Mouse (Mus musculus): Measurements from ENCODE around the gene Hs1bp3. TPM values are rescaled to one million over a fixed set of nuclear protein-coding genes. Genes with fewer than 3 reads are reported as not detected.

Gene Hs1bp3
- 7.7 and 10.5 TPM in 2 replicates for total RNA-seq (2017)

DNA sequence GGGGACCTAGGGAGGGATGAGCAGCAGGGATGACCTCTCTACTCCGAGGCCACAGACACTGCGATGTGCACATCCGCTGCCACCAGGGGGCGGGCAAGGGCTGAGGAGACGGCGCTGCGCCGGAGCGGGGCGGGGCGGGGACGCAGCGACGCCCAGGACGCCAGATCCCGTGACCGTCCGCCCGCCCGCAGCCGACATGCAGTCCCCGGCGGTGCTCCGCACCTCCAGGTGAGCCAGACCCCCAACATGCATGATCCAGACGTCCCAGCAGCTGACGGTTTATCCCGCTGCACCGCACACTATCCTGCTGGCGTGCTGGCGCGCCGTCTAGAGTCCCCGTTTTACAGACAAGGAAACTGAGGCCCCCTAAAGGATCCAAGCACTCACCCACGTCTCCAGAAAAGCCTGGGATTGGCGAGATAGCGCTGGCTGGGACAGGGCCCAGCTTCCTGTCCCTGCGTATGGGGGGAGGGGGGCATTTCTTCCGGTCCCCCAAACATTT is at the start of gene Hs1bp3:
TSS of gene Hs1bp3 (plus strand) at position 163 of the 502 bp plus-strand sequence.
- ATAC-seq (replicated peaks in 1 of 2; ENCODE audit: insufficient read depth in 1 of 2, low FRiP score in 2 of 2, low TSS enrichment in 1 of 2, low read depth in 1 of 2, poor library complexity in 2 of 2, severe bottlenecking in 2 of 2) = peak; percentile 85 to 89

DNA sequence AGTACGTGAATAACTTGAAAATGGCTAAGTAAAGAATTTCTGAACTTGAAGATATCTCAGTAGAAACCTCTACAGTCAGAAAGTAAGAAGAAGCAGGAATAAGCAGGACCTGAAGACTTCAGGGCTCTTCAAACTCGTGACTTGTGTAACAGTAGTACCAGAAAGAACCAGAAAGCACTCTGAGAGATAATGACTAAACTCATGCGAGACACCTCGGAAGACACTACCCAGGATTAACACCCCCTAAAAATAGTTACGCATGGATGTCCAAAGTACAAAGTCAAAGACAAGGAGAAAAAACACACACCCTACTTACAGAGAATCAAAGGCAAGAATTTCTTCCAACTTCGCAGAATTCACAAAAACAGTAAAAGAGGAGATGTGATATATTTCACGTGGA is 46.9 kb upstream of the Hs1bp3 start:
- ATAC-seq (replicated peaks in 1 of 2; ENCODE audit: insufficient read depth in 1 of 2, low FRiP score in 2 of 2, low TSS enrichment in 1 of 2, low read depth in 1 of 2, poor library complexity in 2 of 2, severe bottlenecking in 2 of 2) = no peak

DNA sequence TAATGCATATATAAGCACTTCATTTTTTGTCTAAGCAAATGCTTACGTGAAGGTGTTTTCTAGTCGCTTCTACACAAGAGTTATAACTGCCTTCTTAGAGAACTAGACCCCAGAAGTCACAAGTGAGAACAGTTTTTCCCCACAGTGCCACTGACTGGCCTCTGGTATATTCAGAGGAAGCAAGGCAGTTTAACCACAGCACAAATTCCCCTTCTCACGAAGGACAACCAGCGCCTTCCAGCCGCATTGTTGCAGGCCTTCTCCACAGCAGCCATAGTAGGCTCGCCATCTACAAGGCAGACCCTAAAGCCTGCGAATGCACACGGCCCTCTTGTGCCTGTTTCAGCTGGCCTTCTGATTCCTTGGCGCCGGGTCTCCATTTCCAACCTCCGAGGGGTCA is 43.6 kb upstream of the Hs1bp3 start:
- ATAC-seq (replicated peaks in 1 of 2; ENCODE audit: insufficient read depth in 1 of 2, low FRiP score in 2 of 2, low TSS enrichment in 1 of 2, low read depth in 1 of 2, poor library complexity in 2 of 2, severe bottlenecking in 2 of 2) = peak; percentile 87 to 92

DNA sequence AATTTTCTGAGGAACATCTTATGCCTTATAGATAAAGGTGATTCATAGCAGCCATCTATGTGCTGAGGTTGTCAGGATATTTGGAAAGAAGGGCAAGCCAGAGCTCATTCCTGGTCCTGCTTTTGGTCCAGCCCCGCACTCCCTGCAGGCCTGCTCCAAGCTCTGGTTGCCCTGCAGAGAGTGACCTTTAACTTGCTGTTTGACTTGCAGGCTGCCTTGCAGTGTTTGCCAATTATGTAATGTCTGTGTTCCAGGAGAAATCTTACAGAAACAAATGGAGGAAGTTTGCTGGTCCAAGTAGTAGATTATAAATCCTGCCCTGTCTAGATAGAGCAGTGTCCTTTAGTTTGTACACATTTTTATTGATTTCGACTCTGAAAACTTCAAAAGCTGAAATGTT is 41.8 kb upstream of the Hs1bp3 start:
- no peak for ATAC-seq (replicated peaks in 1 of 2; ENCODE audit: insufficient read depth in 1 of 2, low FRiP score in 2 of 2, low TSS enrichment in 1 of 2, low read depth in 1 of 2, poor library complexity in 2 of 2, severe bottlenecking in 2 of 2)

DNA sequence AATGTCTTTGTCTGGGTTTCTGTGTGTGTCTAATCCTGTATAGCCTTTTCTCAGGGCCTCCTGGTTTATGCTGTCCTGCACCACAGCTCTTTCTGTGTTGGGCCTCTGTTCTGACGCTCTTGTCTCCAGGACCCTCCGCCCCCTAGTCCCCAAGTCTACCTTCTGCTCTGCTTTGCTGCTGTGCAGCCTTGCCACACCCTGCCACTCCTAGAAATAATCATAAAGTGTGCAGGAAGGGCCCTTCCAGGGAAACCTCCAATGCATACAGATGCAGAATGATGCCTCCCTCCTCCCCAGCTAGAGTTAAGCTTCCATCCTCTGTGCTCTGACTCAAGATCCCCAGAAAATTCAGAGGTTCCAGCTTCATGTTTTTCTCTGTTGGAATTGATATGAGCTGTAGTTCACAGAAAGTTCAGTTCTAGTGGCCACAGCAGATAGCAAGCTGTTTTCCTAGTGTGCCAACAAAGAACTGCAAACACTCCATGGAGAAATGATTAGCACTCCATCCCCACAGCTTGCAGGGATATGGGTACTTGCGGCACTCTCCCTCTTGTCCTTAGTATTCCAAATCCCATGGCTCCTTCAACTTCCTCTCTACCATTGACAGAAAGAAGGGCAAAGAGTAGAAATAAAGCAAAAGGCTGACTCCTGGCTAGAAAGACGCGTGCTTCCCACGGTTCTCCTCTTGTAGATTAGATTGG is 39.6 kb upstream of the Hs1bp3 start:
- ATAC-seq (replicated peaks in 1 of 2; ENCODE audit: insufficient read depth in 1 of 2, low FRiP score in 2 of 2, low TSS enrichment in 1 of 2, low read depth in 1 of 2, poor library complexity in 2 of 2, severe bottlenecking in 2 of 2) = no peak

DNA sequence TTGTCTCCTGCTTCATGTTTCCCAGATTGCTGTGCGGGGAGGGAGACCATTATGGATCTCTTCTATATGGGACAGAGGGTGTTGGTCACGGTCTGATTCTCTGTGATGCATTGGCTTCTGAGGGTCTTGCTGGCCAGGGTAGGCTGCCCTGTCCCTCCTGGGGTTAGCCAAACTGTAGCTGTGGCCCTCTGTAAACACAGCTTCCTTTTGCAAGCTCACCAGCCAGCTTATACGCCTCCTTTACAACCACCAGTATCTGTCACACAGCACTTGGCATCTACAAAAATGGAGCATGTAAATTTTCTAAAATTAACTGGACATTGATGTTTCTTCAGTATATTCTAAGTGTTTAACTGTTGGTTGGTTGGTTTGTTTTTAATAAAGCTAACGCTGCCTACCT is 37.8 kb upstream of the Hs1bp3 start:
- no peak for ATAC-seq (replicated peaks in 1 of 2; ENCODE audit: insufficient read depth in 1 of 2, low FRiP score in 2 of 2, low TSS enrichment in 1 of 2, low read depth in 1 of 2, poor library complexity in 2 of 2, severe bottlenecking in 2 of 2)

DNA sequence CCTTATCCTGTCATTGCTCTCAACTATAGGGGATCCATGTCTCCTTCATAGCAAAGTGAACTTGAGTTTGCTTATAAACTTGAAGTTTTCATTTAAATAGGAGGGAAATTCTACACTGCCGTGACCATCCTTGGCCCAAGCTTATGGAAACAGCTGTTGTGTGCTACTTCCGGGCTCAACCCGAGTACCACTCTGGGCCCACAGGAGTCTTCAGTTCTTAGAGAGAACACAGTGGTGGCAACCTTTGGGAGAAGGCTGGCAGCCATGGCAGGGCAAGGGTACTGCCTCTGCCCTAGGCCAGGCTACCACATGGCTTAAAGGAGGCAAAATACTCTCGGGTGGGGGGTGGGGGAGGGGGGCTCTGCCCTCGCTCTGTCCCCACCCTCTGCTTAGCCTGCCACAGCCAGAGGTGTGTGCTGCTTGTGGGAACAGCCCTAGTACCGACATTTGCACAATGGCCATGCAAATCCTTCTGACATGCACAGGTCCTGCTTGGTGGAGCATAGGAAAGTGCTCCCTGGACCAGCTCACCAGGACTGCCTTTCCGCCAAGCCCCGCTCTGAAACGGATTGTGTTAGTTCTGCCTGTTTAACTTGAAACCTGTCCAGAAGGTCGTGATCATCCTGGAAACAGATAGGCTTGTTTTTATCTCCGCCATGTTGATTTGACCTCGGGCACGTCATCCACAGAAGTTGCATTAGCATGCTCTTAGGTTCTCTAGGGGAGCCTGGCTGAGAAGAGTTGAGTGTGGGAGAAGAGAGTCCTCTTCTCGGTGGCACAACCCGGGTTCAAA is 31.8 kb upstream of the Hs1bp3 start:
- no peak for ATAC-seq (replicated peaks in 1 of 2; ENCODE audit: insufficient read depth in 1 of 2, low FRiP score in 2 of 2, low TSS enrichment in 1 of 2, low read depth in 1 of 2, poor library complexity in 2 of 2, severe bottlenecking in 2 of 2)

DNA sequence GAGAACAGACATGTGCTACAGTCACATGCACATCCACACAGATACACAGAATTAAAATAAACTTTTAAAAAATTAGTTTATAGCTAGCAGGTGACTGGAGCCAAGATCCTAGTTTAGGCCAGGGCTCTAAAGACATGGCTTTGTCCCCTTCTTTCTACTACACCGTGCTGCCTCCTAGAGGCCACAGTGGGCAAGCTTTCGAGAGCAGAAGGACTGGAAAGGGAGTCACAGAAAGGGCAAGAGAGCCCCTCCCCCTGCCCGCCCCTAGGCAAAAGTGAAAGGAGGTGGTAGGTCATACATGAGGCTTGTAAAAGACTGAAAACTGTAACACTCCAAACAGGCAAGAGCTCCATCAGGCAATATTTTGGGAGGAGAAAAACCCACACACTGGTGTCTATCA is 25.3 kb upstream of the Hs1bp3 start:
- ATAC-seq (replicated peaks in 1 of 2; ENCODE audit: insufficient read depth in 1 of 2, low FRiP score in 2 of 2, low TSS enrichment in 1 of 2, low read depth in 1 of 2, poor library complexity in 2 of 2, severe bottlenecking in 2 of 2) = 0 out of 4 replicates have a peak, but pooled peaks of 1 of the 2 experiments have one; percentile 11

DNA sequence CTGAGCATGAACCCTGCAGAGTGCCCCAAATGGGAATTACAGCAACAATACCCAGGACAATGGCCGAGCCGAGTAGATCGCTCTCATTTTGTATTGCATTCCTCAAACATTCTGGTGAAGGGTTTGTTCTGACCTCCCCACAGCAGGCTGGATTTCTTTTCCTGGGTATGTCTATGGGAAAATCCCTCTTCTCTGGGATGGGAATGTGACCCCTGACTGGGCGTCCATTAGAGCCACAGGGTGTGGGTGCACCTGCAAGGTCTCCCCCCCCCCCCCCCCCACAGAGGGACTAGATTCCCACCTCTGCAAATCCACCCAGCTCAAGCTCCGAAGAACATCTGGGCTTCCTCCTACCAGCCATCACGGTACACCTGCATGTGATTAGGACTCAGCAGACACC is 24.1 kb upstream of the Hs1bp3 start:
- ATAC-seq (replicated peaks in 1 of 2; ENCODE audit: insufficient read depth in 1 of 2, low FRiP score in 2 of 2, low TSS enrichment in 1 of 2, low read depth in 1 of 2, poor library complexity in 2 of 2, severe bottlenecking in 2 of 2) = no peak

DNA sequence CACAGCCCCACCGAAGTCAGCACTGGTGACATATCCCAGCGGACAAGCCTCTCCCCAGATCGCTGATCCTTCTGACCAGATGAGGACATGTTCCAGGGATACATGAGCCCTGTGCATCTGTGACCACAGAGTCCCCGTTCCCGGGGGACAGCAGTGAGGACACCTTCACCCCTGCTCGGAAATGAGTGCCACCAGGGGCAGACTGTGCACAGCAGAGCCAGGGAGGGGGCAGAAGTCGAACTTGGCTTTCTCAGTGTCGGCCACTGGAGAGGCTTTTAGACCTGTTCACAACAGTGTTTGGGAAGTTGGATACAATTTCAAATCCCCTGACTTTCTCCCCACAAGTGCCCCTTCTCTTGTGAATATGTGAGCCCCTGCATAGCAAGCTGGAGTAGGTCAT is 23.7 kb upstream of the Hs1bp3 start:
- no peak for ATAC-seq (replicated peaks in 1 of 2; ENCODE audit: insufficient read depth in 1 of 2, low FRiP score in 2 of 2, low TSS enrichment in 1 of 2, low read depth in 1 of 2, poor library complexity in 2 of 2, severe bottlenecking in 2 of 2)

DNA sequence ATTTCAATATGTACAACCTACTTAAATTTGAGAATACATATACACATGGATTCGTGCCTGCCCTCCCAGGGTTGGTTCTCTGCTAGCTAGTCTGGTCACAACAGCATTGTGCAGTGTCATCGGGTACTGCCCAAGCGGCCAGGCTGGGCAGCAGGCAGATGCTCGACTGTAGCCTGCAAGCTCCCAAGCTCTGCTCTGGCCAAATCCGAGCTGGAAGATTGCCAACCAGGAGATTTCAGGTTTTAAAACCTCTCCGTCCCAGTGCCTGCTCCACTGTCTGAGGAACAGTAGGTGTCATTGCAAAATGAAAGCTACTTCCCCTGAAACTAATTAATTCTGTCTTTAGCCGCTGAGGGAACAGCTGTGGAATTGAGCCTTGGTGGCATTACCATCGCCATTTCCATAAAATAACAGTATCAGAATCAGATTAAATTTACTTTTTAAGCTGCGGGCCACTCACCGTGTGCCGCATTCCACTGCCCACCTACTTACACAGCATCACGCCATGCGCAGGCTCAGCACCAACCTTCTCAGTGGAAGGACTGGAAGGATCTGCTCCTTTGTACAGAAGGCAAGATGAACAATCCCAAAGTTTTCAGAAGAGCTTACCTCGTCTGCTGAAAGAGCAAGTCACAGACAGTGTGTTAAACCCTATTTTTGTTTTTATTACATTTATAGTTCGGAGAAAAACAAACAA is 21.9 kb upstream of the Hs1bp3 start:
- ATAC-seq (replicated peaks in 1 of 2; ENCODE audit: insufficient read depth in 1 of 2, low FRiP score in 2 of 2, low TSS enrichment in 1 of 2, low read depth in 1 of 2, poor library complexity in 2 of 2, severe bottlenecking in 2 of 2) = no peak

DNA sequence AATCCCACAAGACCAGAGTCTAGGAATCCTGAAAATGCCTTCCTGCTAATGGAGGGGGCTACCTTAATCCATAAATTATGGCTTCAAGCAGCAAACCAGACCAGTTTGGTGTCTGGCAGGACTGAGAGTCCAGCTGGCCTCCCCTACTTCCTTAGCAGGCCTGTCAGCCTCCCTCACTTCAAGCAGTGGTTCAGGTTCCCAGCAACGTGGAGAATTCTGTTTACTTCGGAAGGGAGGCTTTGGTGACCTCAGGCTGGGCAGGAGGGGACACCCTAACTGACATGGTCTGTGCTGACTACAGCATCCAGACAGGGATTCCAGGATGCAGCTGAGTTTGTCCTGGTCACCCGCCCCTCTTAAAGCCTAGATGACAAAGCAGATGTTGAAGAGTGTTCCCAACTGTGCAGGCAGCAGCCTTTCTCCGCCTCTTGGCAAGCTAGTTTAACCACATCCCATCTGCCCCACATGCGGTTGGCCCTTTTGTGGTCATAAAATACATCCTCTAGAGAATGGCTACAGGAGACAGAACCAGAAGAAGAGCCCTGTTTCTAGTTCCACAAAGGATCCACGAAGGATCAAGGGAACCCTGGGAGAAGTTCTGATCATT is 17.8 kb upstream of the Hs1bp3 start:
- ATAC-seq (replicated peaks in 1 of 2; ENCODE audit: insufficient read depth in 1 of 2, low FRiP score in 2 of 2, low TSS enrichment in 1 of 2, low read depth in 1 of 2, poor library complexity in 2 of 2, severe bottlenecking in 2 of 2) = peak; percentile 81 to 83

DNA sequence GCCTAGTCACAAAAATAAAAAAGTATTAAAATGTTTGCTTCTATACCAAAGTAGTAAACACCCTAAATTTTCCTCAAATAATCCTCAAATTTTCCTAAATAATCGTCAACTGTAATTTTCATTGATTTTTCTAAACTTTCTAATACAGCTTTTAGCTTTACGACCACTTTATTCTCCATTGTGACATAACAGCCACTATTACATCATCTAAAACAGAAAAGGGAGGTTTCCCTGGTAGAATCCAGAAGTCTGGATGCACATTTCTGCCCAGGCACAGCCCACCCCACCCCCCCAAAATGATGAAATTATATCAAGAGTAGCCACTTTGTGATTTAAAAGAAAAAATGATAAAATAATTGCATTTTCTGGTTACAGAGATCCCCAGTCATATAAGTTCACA is 17.1 kb upstream of the Hs1bp3 start:
- no peak for ATAC-seq (replicated peaks in 1 of 2; ENCODE audit: insufficient read depth in 1 of 2, low FRiP score in 2 of 2, low TSS enrichment in 1 of 2, low read depth in 1 of 2, poor library complexity in 2 of 2, severe bottlenecking in 2 of 2)

DNA sequence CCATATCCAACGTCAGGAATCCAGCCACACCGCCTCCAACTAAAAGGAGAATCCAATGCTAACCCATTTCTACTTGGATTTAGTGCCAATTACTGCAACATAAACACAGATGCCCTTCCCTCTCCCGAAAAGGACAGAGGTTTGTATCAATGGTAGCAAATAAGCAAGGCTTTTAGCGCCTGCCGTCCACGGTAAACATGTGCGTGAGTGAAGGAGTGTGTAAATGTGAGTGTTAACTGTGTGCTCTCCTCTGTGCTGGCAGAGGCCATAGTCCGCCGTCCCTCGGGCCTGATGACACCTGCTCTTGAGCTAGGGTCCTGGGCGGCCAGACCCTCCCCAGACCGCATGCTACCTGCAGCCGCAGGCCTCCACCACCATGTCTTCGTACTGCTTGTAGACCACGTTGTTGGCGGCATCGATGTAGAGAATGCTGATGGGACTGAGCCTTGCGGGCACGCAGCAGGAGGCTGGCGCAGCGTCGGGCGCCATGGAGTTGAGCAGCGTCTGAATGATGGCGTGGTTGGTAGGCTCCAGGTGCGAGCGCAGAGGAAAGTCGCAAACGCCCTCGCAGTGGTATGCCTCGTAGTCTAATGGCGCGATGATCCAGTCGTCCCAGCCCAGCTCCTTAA is 15.5 kb upstream of the Hs1bp3 start:
- ATAC-seq (replicated peaks in 1 of 2; ENCODE audit: insufficient read depth in 1 of 2, low FRiP score in 2 of 2, low TSS enrichment in 1 of 2, low read depth in 1 of 2, poor library complexity in 2 of 2, severe bottlenecking in 2 of 2) = no peak

DNA sequence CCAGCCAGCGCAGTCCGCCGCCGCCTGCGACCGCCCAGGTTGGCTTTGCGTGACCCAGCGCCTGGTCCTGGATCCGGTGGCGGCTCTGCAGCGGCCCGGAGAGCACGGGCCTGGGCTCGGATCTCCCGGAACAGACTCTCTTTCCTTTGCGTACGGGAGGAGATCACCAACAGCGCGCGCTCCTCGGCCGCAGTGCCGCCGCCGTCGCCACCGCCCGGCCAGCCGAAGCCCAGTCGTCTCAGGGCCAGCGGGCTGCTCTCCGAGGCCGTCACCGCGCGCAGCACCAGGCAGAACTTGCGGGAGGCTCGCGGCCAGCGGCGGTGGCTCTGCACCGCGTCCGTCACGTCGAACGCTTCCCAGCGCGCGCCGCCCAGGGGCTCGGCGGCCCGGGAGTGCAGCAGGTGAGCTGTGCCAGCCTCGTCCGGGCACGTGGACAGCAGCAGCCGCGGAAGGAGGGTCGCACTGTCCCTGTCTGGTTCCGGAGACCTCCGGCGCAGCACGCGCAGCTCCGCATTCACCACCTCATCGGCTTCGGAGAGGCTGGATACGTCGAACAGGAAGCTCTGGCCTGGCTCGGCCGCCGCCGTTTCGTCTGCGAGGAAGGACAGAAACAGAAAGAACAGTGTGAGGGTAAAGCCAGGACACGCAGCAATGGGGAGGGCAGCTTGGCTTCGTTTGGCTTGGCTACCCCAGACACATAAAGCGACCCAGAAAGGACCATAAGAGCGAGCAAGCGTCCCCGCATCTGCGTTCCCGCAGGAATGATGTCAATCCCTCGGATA is 14.7 kb upstream of the Hs1bp3 start:
- no peak for ATAC-seq (replicated peaks in 1 of 2; ENCODE audit: insufficient read depth in 1 of 2, low FRiP score in 2 of 2, low TSS enrichment in 1 of 2, low read depth in 1 of 2, poor library complexity in 2 of 2, severe bottlenecking in 2 of 2)

DNA sequence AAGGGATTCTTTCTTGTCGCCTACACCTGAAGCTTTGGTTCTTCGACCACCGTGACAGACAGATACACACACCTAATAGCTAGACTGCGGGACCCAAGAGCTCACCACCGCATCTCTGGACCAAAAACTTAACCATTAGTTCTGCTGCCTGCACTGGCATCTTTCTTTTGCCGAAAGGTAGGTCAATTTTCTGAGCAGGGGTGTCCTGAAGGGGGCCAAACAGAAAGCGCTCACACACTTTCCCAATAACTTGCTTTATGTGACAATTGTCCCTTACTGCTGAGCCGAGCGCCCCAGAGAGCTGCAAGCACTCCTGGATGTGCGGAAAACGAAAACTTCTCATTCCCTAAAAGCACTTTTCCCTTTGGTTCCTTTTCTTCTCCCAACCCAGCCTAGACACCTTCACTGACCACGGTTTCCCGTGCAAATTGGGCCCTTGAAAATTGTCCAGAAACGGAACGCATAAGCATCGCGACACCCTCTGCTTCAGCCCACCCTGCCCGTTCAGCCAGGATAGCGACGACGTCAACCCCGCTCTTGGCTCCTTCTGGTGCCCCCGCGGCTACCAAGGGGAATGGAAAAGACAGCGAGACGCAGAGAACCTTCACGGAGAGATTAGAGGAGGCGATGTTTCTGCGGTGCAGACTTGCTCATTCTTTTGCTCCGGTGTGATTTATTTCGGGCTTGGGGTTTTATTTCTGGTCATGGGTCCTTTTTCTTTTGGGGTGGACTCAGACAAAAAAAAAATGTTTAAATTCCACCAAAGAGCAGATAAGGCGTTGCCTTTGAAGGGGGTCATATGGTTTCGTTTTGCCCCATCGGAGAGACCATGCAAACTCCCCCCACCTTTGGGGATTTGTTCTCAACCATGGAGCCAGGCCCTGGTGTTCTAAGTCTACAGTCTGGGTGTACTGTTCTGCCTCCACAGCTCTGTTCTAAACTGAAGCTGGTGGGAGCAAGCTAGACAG is 13.8 kb upstream of the Hs1bp3 start:
- ATAC-seq (replicated peaks in 1 of 2; ENCODE audit: insufficient read depth in 1 of 2, low FRiP score in 2 of 2, low TSS enrichment in 1 of 2, low read depth in 1 of 2, poor library complexity in 2 of 2, severe bottlenecking in 2 of 2) = no peak
